Mouse (Mus musculus): ENCODE data around the gene Emc7. TPM values are rescaled to one million over a fixed set of nuclear protein-coding genes. Genes with fewer than 3 reads are reported as not detected.
"Not testable (repeated sequence)": the region's sequence is repeated elsewhere in the genome, so short reads cannot be mapped to it uniquely, and the experiment has no call there.

The Emc7 gene
- polyA plus RNA-seq, 1 experiment = 10.2 TPM

- no peak for DNase-seq (ENCODE audit: low read depth)
- TF ChIP-seq CTCF (IDR thresholded peaks at IDR 0.05; ENCODE audit: borderline replicate concordance, extremely low read depth, insufficient read depth, insufficient read length) (no peak), POLR2A (IDR thresholded peaks at IDR 0.05; ENCODE audit: borderline replicate concordance, extremely low read depth, insufficient read depth, insufficient read length, poor library complexity, severe bottlenecking) (no peak)
Measured at GRCm38 (mm10) chr2:112448510-112449059, 6.2 kb upstream of the Emc7 start.

GRCm38 (mm10) chr2:112449597-112450296 lies 5.0 kb upstream of the Emc7 start:
- DNase-seq (ENCODE audit: low read depth) = peak; percentile 13
- TF ChIP-seq POLR2A (IDR thresholded peaks at IDR 0.05; ENCODE audit: borderline replicate concordance, extremely low read depth, insufficient read depth, insufficient read length, poor library complexity, severe bottlenecking) (no peak), CTCF (IDR thresholded peaks at IDR 0.05; ENCODE audit: borderline replicate concordance, extremely low read depth, insufficient read depth, insufficient read length) (peak; percentile 43; the same call in 1 of the 2 replicates)

- DNase-seq (ENCODE audit: low read depth) = not testable (repeated sequence)
Measured at GRCm38 (mm10) chr2:112452513-112452912, 2.3 kb upstream of the Emc7 start.

- no peak for DNase-seq (ENCODE audit: low read depth)
- TF ChIP-seq POLR2A (IDR thresholded peaks at IDR 0.05; ENCODE audit: borderline replicate concordance, extremely low read depth, insufficient read depth, insufficient read length, poor library complexity, severe bottlenecking) (no peak), CTCF (IDR thresholded peaks at IDR 0.05; ENCODE audit: borderline replicate concordance, extremely low read depth, insufficient read depth, insufficient read length) (no peak)
Measured at GRCm38 (mm10) chr2:112454125-112454861, 504 bp upstream of the Emc7 start.

- DNase-seq (ENCODE audit: low read depth) = no peak
- TF ChIP-seq POLR2A (IDR thresholded peaks at IDR 0.05; ENCODE audit: borderline replicate concordance, extremely low read depth, insufficient read depth, insufficient read length, poor library complexity, severe bottlenecking) (no peak), CTCF (IDR thresholded peaks at IDR 0.05; ENCODE audit: borderline replicate concordance, extremely low read depth, insufficient read depth, insufficient read length) (no peak)
Measured at GRCm38 (mm10) chr2:112460557-112460956, 5.8 kb downstream of the Emc7 start.

GRCm38 (mm10) chr2:112469542-112469941 lies 14.7 kb downstream of the Emc7 start:
- no peak for TF ChIP-seq CTCF (IDR thresholded peaks at IDR 0.05; ENCODE audit: borderline replicate concordance, extremely low read depth, insufficient read depth, insufficient read length)
- TF ChIP-seq POLR2A (IDR thresholded peaks at IDR 0.05; ENCODE audit: borderline replicate concordance, extremely low read depth, insufficient read depth, insufficient read length, poor library complexity, severe bottlenecking) = no peak

GRCm38 (mm10) chr2:112470961-112471381 lies 16.2 kb downstream of the Emc7 start:
- TF ChIP-seq POLR2A (IDR thresholded peaks at IDR 0.05; ENCODE audit: borderline replicate concordance, extremely low read depth, insufficient read depth, insufficient read length, poor library complexity, severe bottlenecking) (no peak), CTCF (IDR thresholded peaks at IDR 0.05; ENCODE audit: borderline replicate concordance, extremely low read depth, insufficient read depth, insufficient read length) (no peak)

More at GRCm38 (mm10) chr2:112469542-112469941, 14.7 kb downstream of the Emc7 start:
- DNase-seq (ENCODE audit: low read depth) = no peak

GRCm38 (mm10) chr2:112472076-112472475 lies 17.3 kb downstream of the Emc7 start:
- DNase-seq (ENCODE audit: low read depth) = no peak

More at GRCm38 (mm10) chr2:112470961-112471381, 16.2 kb downstream of the Emc7 start:
- peak; percentile 35 for DNase-seq (ENCODE audit: low read depth)

GRCm38 (mm10) chr2:112474997-112475724 lies 20.4 kb downstream of the Emc7 start:
- no peak for DNase-seq (ENCODE audit: low read depth)
- TF ChIP-seq POLR2A (IDR thresholded peaks at IDR 0.05; ENCODE audit: borderline replicate concordance, extremely low read depth, insufficient read depth, insufficient read length, poor library complexity, severe bottlenecking) (no peak), CTCF (IDR thresholded peaks at IDR 0.05; ENCODE audit: borderline replicate concordance, extremely low read depth, insufficient read depth, insufficient read length) (no peak)

More at GRCm38 (mm10) chr2:112472076-112472475, 17.3 kb downstream of the Emc7 start:
- TF ChIP-seq POLR2A (IDR thresholded peaks at IDR 0.05; ENCODE audit: borderline replicate concordance, extremely low read depth, insufficient read depth, insufficient read length, poor library complexity, severe bottlenecking) (no peak), CTCF (IDR thresholded peaks at IDR 0.05; ENCODE audit: borderline replicate concordance, extremely low read depth, insufficient read depth, insufficient read length) (no peak)

- TF ChIP-seq POLR2A (IDR thresholded peaks at IDR 0.05; ENCODE audit: borderline replicate concordance, extremely low read depth, insufficient read depth, insufficient read length, poor library complexity, severe bottlenecking) = no peak
- no peak for TF ChIP-seq CTCF (IDR thresholded peaks at IDR 0.05; ENCODE audit: borderline replicate concordance, extremely low read depth, insufficient read depth, insufficient read length)
- no peak for DNase-seq (ENCODE audit: low read depth)
Measured at GRCm38 (mm10) chr2:112476554-112476953, 21.8 kb downstream of the Emc7 start.

- TF ChIP-seq CTCF (IDR thresholded peaks at IDR 0.05; ENCODE audit: borderline replicate concordance, extremely low read depth, insufficient read depth, insufficient read length) = no peak
- no peak for DNase-seq (ENCODE audit: low read depth)
Measured at GRCm38 (mm10) chr2:112480669-112481068, 25.9 kb downstream of the Emc7 start, which contains the start of gene Chrm5. Gene Chrm5 (minus strand): TSS chr2:112480769.

Measured in brain, embryonic 14.5 days (tissue).